ENCODE assay signal across 8 mouse cellular contexts in genomic region chr8:105225272-105225593, GRCm38 (mm10). TPM values are rescaled to one million over a fixed set of nuclear protein-coding genes. Genes with fewer than 3 reads are reported as not detected.
DNase-seq lines count a peak whose midpoint lies in the region; ATAC-seq and TF ChIP-seq lines count a peak whose summit lies in the region.

No protein-coding gene starts in this region.

- H3K27ac ChIP-seq in gastrocnemius, adult 2 months, result peak overlapping the region; percentile 95
- H3K27ac ChIP-seq in forebrain, embryonic 14.5 days (ENCODE audit: low read depth, low read length), result peak overlapping the region; percentile 63; the same call in 1 of the 2 replicates
- peak overlapping the region; percentile 85 for H3K27ac ChIP-seq in liver, embryonic 14.5 days

- H3K79me3 ChIP-seq in C2C12 (ENCODE audit: low read depth), result peaks cover 36% of the 10 kb centered on the region

- H3K27me3 ChIP-seq in C2C12 (ENCODE audit: control insufficient read depth, insufficient read depth, insufficient read length), result no peaks in the 10 kb centered on the region
- no peaks in the 10 kb centered on the region for H3K27me3 ChIP-seq in forebrain, embryonic 14.5 days (replicated peaks; ENCODE audit: control insufficient read depth, insufficient read depth, low read length)
- no peaks in the 10 kb centered on the region for H3K27me3 ChIP-seq in liver, embryonic 14.5 days (ENCODE audit: control insufficient read depth, insufficient read depth, low read length)

- peaks cover 12% of the 10 kb centered on the region for H3K4me1 ChIP-seq in forebrain, embryonic 14.5 days (ENCODE audit: control insufficient read depth, insufficient read depth, low read length)
- H3K4me1 ChIP-seq in liver, embryonic 14.5 days (replicated peaks; ENCODE audit: control insufficient read depth in 2 of 2, insufficient read depth in 2 of 2, low read length in 1 of 2), result peaks cover 3 to 14% of the 10 kb centered on the region in 2 experiments

- peak overlapping the region; percentile 94 for H3K9ac ChIP-seq in forebrain, embryonic 14.5 days (ENCODE audit: low read length)
- H3K9ac ChIP-seq in liver, embryonic 14.5 days (replicated peaks), result peak overlapping the region; percentile 97

- no peak; the same call in 1 of the 2 replicates for ATAC-seq in forebrain, embryonic 14.5 days
- no peak; the same call in 1 of the 2 replicates for ATAC-seq in liver, embryonic 14.5 days (ENCODE audit: insufficient read depth)

- no peak for DNase-seq in gastrocnemius, adult 2 months
- no peak for DNase-seq in gastrocnemius, adult 18-20 months (ENCODE audit: low spot score)
- no peak for DNase-seq in forebrain, embryonic 14.5 days (ENCODE audit: low spot score)
- no peak for DNase-seq in liver, embryonic 14.5 days (ENCODE audit: low read depth in 3 of 3, low spot score in 3 of 3)
- DNase-seq in adrenal gland, postnatal 4 days (ENCODE audit: low spot score in 2 of 2), result no peak
- no peak for DNase-seq in left cerebral cortex, postnatal 10 days (ENCODE audit: extremely low spot score in 1 of 2, low spot score in 2 of 2)
- DNase-seq in retina, postnatal 1 day, result no peak

- H3K9me3 ChIP-seq in forebrain, embryonic 14.5 days (replicated peaks; ENCODE audit: control insufficient read depth, low read length), result no peaks in the 10 kb centered on the region
- no peaks in the 10 kb centered on the region for H3K9me3 ChIP-seq in liver, embryonic 14.5 days (ENCODE audit: control insufficient read depth, low read length)

- TF ChIP-seq EP300 in liver, embryonic 14.5 days (IDR thresholded peaks at IDR 0.05; ENCODE audit: low read depth), result no peak

- peak overlapping the region; percentile 92 for H3ac ChIP-seq in C2C12 (ENCODE audit: control insufficient read depth, insufficient read length, low read depth)

- H3K4me2 ChIP-seq in forebrain, embryonic 14.5 days (ENCODE audit: low read length), result peak overlapping the region; percentile 83
- H3K4me2 ChIP-seq in liver, embryonic 14.5 days (ENCODE audit: low read depth), result peak overlapping the region; percentile 94

- peaks cover 53% of the 10 kb centered on the region for H3K79me2 ChIP-seq in C2C12 (ENCODE audit: control insufficient read depth, insufficient read depth)

- no peaks in the 10 kb centered on the region for H3K36me3 ChIP-seq in C2C12 (ENCODE audit: control insufficient read depth, insufficient read depth)
- no peaks in the 10 kb centered on the region for H3K36me3 ChIP-seq in forebrain, embryonic 14.5 days (ENCODE audit: control insufficient read depth, insufficient read depth, low read length)
- no peaks in the 10 kb centered on the region; the same call in 1 of the 2 replicates for H3K36me3 ChIP-seq in liver, embryonic 14.5 days (replicated peaks; ENCODE audit: control insufficient read depth, insufficient read depth, low read depth)

- peak overlapping the region; percentile 93 for H3K4me3 ChIP-seq in gastrocnemius, adult 2 months
- peak overlapping the region; percentile 89 for H3K4me3 ChIP-seq in C2C12 (ENCODE audit: insufficient read depth, poor library complexity, severe bottlenecking)
- peak overlapping the region; percentile 88 for H3K4me3 ChIP-seq in forebrain, embryonic 14.5 days (ENCODE audit: low read depth, low read length)
- peak overlapping the region; percentile 94 to 99 for H3K4me3 ChIP-seq in liver, embryonic 14.5 days (ENCODE audit: insufficient read depth in 1 of 2, low read depth in 2 of 2, low read length in 2 of 2)

- intact Hi-C loops in gastrocnemius, adult 2 months (cut with DNase I), result no loop called here
- intact Hi-C loops in left cerebral cortex, postnatal 10 days (cut with DNase I), result loop anchor here (10.0 kb wide), 2 partner anchors 280 to 480 kb away; partner anchors contain the start of gene Ces2f

- TF ChIP-seq CTCF in gastrocnemius, adult 2 months (IDR thresholded peaks at IDR 0.05), result no peak
- TF ChIP-seq CTCF in C2C12 (IDR thresholded peaks at IDR 0.05; ENCODE audit: control insufficient read depth, insufficient read depth, insufficient read length), result no peak
- no peak for TF ChIP-seq CTCF in liver, embryonic 14.5 days (IDR thresholded peaks at IDR 0.05; ENCODE audit: low read depth)

- under 1% methylated on average over 27 of the region's 27 CpGs for WGBS in forebrain, embryonic 14.5 days
- 0% methylated on average over 27 of the region's 27 CpGs for WGBS in liver, embryonic 14.5 days (ENCODE audit: insufficient replicate concordance)

TF ChIP-seq in C2C12, 6 proteins besides CTCF, POLR2A, EP300 and RAD21:
- no peak for TF ChIP-seq MAX (IDR thresholded peaks at IDR 0.05)
- TF ChIP-seq MYOG (IDR thresholded peaks at IDR 0.05; ENCODE audit: control insufficient read depth, extremely low read depth, insufficient read length), result no peak
- no peak for TF ChIP-seq USF1 (IDR thresholded peaks at IDR 0.05; ENCODE audit: low read depth)
- no peak for TF ChIP-seq MYOD1 (IDR thresholded peaks at IDR 0.05; ENCODE audit: control insufficient read depth, insufficient read length, low read depth)
- TF ChIP-seq CEBPB (IDR thresholded peaks at IDR 0.05; ENCODE audit: low read depth), result no peak
- TF ChIP-seq FOSL1 (IDR thresholded peaks at IDR 0.05; ENCODE audit: insufficient read depth, low read length, poor library complexity, severe bottlenecking), result no peak

RNA-seq across cellular contexts. Expression of gene D230025D16Rik, which starts 0.3 kb away (rescaled TPM):
- 10 to 100 TPM; 28.1 to 33.1 TPM for total RNA-seq in gastrocnemius, adult 2 months (2021)
- total RNA-seq in gastrocnemius, adult 18-20 months (2021), result 10 to 100 TPM; 39.5 to 47.6 TPM
- 11.4 TPM for polyA plus RNA-seq in C2C12 (2012; fragmentation: generic; extraction: Trizol)
- 35.4 and 38.9 TPM in 2 replicates for polyA plus RNA-seq in forebrain, embryonic 14.5 days (2014; fragmentation: Nextera tagmentation; extraction: Ambion mirVana)
- polyA plus RNA-seq in liver, embryonic 14.5 days (2012; rRNA removed), result 10.7 and 11.9 TPM in 2 replicates
- 14.7 and 16.7 TPM in 2 replicates for polyA plus RNA-seq in liver, embryonic 14.5 days (2014; fragmentation: Nextera tagmentation; extraction: Ambion mirVana)
- 10 to 100 TPM; 33.3 to 38.1 TPM for total RNA-seq in adrenal gland, postnatal 4 days (2021)
- 10 to 100 TPM; 27.5 to 28.0 TPM for total RNA-seq in left cerebral cortex, postnatal 10 days (2021)

RNA-seq across cellular contexts. Expression of gene B3gnt9, which starts 29.7 kb away (rescaled TPM):
- total RNA-seq in gastrocnemius, adult 2 months (2021), result 1 to 10 TPM; 1.8 to 3.5 TPM
- total RNA-seq in gastrocnemius, adult 18-20 months (2021), result 1 to 10 TPM; 1.3 to 1.9 TPM
- polyA plus RNA-seq in C2C12 (2012; fragmentation: generic; extraction: Trizol), result 7.6 TPM
- polyA plus RNA-seq in forebrain, embryonic 14.5 days (2014; fragmentation: Nextera tagmentation; extraction: Ambion mirVana), result 3.1 and 4.1 TPM in 2 replicates
- 1.6 and 1.7 TPM in 2 replicates for polyA plus RNA-seq in liver, embryonic 14.5 days (2012; rRNA removed)
- polyA plus RNA-seq in liver, embryonic 14.5 days (2014; fragmentation: Nextera tagmentation; extraction: Ambion mirVana), result 2.3 and 3.1 TPM in 2 replicates
- total RNA-seq in adrenal gland, postnatal 4 days (2021), result 10 to 100 TPM; 10.4 to 11.3 TPM
- 1 to 10 TPM; 3.0 to 3.8 TPM for total RNA-seq in left cerebral cortex, postnatal 10 days (2021)

RNA-seq across cellular contexts. Expression of gene Tradd, which starts 39.2 kb away (rescaled TPM):
- total RNA-seq in gastrocnemius, adult 2 months (2021), result 1 to 10 TPM; 2.4 to 2.9 TPM
- total RNA-seq in gastrocnemius, adult 18-20 months (2021), result 1 to 10 TPM; 2.8 to 3.3 TPM
- 27.3 TPM for polyA plus RNA-seq in C2C12 (2012; fragmentation: generic; extraction: Trizol)
- 14.8 and 21.8 TPM in 2 replicates for polyA plus RNA-seq in forebrain, embryonic 14.5 days (2014; fragmentation: Nextera tagmentation; extraction: Ambion mirVana)
- 5.5 and 6.0 TPM in 2 replicates for polyA plus RNA-seq in liver, embryonic 14.5 days (2012; rRNA removed)
- polyA plus RNA-seq in liver, embryonic 14.5 days (2014; fragmentation: Nextera tagmentation; extraction: Ambion mirVana), result 11.5 and 15.8 TPM in 2 replicates
- total RNA-seq in adrenal gland, postnatal 4 days (2021), result 10 to 100 TPM; 15.9 to 17.4 TPM
- total RNA-seq in left cerebral cortex, postnatal 10 days (2021), result 1 to 10 TPM; 5.5 to 5.8 TPM

RNA-seq across cellular contexts. Expression of gene Fbxl8, which starts 39.2 kb away (rescaled TPM):
- 1 to 10 TPM; 1.0 to 1.1 TPM for total RNA-seq in gastrocnemius, adult 2 months (2021)
- total RNA-seq in gastrocnemius, adult 18-20 months (2021), result under 1 TPM; 0.55 to 0.71 TPM
- 7.6 TPM for polyA plus RNA-seq in C2C12 (2012; fragmentation: generic; extraction: Trizol)
- 0.50 and 0.85 TPM in 2 replicates for polyA plus RNA-seq in forebrain, embryonic 14.5 days (2014; fragmentation: Nextera tagmentation; extraction: Ambion mirVana)
- polyA plus RNA-seq in liver, embryonic 14.5 days (2012; rRNA removed), result 1.0 and 1.3 TPM in 2 replicates
- 0.75 and 0.83 TPM in 2 replicates for polyA plus RNA-seq in liver, embryonic 14.5 days (2014; fragmentation: Nextera tagmentation; extraction: Ambion mirVana)
- total RNA-seq in adrenal gland, postnatal 4 days (2021), result 1 to 10 TPM; 3.2 to 3.5 TPM
- under 1 TPM; 0.58 to 0.61 TPM for total RNA-seq in left cerebral cortex, postnatal 10 days (2021)

RNA-seq across cellular contexts. Expression of gene Hsf4, which starts 44.4 kb away (rescaled TPM):
- total RNA-seq in gastrocnemius, adult 2 months (2021), result 1 to 10 TPM; 6.1 to 8.4 TPM
- total RNA-seq in gastrocnemius, adult 18-20 months (2021), result 10 to 100 TPM in 1 of 2 experiments, 1 to 10 TPM in 1; 9.8 to 11.1 TPM
- polyA plus RNA-seq in C2C12 (2012; fragmentation: generic; extraction: Trizol), result 3.4 TPM
- 0.14 and 0.37 TPM in 2 replicates for polyA plus RNA-seq in forebrain, embryonic 14.5 days (2014; fragmentation: Nextera tagmentation; extraction: Ambion mirVana)
- 0.03 TPM in 1 of 2 replicates, not detected in the other for polyA plus RNA-seq in liver, embryonic 14.5 days (2012; rRNA removed)
- polyA plus RNA-seq in liver, embryonic 14.5 days (2014; fragmentation: Nextera tagmentation; extraction: Ambion mirVana), result 0.08 TPM in 1 of 2 replicates, not detected in the other
- total RNA-seq in adrenal gland, postnatal 4 days (2021), result under 1 TPM; 0.42 to 0.53 TPM
- under 1 TPM; 0.34 to 0.75 TPM for total RNA-seq in left cerebral cortex, postnatal 10 days (2021)
